Mouse (Mus musculus) urinary bladder, postnatal 36 days (tissue): ENCODE data around the gene Dennd1a.

Source experiments
- DNase-seq, 2 experiments: peaks; one replicate each; pipeline ENCODE4 v3.0.0; 2022; ENCODE audit warnings: low spot score in 2 of 2, mixed read lengths in 1 of 2

Gene Dennd1a

DNA sequence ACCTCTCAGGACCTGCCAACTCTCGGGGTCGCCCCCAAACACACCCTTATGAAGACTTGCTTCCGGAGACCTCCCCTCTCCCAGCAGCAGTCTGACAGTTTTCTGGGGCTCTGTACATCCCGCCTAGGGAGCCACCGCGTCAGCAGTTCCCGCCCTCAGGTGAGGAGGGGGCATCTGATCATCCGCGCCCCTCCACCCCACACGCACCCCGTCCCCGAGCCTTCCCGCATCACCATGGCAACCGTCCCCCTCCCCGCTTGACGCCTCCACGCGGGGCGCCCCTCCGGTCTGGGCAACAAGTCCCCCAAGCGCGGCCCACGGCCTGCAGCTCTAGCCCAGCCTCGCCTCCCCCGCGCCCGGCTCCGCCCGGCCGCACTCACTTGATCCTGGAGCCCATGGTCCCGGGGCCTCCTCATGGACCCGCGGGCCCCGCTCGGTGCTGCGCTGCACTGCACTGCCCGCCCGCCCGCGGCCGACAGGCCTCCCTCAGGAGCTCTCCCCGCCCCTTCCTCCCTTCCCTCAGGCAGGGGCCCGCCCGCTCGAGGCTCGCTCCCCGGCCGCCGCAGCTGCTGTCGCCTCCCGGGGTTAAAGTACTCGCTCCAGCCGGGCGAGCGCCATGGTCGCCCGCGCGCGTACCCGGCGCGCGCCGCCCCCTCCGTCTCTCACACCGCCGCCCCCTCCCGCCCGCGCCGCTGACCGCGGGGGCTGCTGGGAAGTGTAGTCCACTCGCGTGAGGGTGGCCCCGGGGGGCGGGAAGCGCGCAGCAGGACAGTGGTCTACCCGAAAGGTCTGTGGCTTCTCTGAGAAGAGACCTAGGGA lies at the start of gene Dennd1a:
Gene Dennd1a, minus strand, starts transcription at position 658 of the 819 bp plus-strand sequence.
- DNase-seq = peak; percentile 81 to 82

DNA sequence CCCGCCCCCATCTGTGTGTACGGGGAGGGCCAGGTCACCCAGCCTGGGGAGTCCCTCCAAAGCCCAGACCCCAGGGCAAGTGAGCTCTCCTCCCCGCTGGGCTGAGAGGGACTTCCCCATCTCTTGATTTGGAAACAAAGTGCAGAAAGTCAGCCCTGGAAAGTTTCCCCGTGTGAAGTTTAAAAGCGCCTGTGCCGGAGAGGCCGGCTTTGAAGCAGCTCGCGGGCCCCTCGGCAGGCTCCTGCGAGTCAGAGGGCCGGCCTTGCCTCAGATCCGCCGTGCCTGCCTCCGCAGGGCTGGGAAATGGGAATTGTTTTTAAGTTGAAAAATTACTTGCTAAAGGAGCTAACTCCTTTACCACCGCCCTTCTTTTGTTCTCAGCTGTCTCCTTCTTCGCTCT lies 49.4 kb upstream of the Dennd1a start:
- DNase-seq = no peak

DNA sequence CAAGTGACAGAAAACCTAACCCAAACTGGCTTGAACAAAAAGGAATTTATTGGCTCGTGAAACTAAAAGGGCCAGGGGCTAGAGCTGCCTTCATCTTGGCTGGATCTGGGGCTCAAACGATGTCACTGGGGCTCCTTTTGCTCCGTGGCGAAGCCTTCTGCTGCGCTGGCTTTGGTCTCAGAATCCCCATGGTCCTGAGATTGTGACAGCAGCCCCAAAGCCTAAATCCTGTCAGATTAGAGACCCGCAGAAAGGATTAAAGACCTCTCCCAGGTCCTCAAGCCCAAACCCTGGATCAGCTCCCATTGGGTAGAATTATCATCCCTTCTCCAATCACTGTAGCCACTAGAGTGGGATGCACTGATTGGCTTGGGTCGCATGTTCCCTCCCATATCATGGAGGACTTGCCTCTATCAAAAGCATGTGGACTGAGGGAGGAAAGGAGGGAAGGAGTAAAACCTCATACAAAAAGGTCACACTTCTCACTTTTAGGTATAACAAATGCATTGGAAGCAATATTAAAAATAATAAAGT lies 46.5 kb upstream of the Dennd1a start:
- DNase-seq = no peak

DNA sequence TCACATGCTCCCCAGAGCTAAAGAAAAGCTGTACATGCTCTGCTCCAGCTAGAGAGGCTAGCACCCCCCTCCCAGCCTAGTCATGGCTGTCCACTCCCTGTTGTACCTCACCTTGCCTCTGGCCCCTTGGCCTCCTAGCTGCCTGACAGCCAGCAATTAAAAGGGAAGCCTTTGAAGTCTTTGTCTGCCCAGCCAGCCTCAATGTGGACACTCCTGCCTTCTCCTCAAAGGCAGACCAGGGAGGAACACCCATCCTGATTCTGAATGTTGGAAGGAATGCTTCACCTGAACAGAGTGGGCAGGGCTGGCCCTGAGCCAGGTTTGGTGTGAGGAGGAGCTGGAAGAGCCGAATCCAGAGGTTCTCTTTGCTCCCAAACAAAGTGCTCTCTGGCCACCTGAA lies 39.5 kb upstream of the Dennd1a start:
- DNase-seq = no peak

DNA sequence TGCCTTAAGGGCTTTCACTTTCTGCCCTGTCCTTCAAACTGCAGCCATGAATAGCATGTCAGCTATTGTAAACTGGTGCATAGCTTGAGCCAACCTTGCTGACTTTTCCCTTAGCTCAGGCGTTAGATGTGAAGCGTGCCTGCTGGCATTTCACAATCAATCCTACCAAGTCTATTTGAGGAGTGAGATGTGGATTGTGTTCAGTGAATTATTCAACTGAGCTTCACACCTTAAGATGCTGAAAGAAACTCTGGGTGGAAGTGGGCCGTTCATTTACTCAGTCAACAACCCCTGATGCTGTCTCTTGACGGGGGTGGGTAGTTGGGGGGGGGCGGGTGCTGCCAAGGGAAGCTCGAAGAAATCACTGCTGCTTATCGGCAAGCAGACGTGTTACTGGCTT lies 36.2 kb upstream of the Dennd1a start:
- no peak for DNase-seq

DNA sequence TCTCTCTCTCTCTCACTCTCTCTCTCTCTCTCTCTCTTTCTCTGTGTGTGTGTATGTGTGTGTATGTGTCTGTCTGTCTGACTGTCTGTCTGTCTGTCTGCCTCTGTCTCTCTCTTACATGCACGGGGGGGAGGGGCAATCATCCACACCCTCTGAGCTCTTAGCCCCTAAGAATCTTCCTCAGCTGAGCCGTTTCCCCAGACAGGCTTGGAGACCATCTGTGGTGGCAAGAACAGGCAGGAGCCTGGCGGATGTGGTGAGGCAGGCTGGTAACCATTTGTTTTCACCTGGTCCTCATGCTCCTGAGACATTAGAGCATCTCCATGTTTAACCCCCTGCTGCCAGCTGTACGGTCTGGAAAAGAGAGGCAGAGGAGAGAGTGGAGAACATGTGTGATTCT lies 33.7 kb upstream of the Dennd1a start:
- DNase-seq = no peak

DNA sequence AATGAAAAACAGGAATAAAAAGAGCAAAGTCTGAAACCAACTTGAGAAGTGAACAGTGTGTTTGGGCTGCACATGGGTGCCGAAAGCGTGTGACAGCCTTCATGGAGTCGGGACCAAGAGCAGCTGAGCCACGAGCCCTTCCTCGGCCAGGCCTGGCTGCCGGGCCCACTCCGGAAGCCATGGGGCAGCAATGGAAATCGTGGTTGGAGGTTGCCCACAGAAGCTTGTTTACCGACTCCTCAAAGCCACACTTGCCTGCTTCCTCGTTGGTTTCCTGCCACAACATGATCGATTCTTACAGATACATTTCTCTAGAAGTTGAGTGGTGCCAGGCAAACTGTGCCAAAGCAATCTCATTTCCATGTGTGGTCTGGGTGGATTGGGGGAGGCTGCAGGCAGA lies 31.9 kb upstream of the Dennd1a start:
- DNase-seq = no peak

DNA sequence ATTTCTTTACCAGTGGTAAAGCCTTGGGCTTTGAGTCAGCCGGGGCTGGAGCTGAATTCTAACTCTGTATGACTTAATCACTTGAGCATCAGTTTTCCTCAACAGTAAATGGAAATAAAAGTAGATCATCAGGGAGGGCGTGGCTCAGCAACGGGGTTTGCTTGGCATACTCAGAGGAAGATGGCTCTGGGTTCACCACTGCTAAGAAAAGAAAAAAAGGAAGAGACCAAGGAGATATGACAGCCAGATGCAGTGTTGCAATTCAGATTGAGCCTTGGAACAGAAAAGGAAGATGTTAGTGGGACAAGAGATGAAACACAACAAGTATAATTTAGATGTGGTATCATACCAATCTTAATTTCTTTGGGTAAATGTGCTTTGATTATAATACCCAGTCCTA lies 26.2 kb upstream of the Dennd1a start:
- no peak for DNase-seq

DNA sequence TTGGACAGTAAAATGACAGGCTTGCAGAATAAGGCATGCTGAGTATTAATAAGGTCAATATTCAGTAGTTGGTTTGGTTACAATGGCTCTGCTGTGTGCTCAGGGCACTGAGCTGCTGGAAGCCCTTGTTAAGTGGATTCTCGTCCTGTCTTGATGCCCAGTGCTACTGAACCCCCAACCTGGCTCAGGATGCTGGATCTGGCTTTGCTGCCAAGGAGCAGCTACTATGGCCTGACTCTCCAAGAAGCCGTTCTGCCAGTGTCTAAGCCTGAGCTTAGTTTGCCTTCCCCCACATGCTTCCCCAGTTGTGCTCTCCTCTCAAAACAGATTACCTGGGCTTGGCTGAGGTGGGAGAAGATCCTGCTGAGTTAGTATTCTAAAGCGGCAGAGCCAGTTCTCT lies 25.7 kb upstream of the Dennd1a start:
- DNase-seq = no peak

DNA sequence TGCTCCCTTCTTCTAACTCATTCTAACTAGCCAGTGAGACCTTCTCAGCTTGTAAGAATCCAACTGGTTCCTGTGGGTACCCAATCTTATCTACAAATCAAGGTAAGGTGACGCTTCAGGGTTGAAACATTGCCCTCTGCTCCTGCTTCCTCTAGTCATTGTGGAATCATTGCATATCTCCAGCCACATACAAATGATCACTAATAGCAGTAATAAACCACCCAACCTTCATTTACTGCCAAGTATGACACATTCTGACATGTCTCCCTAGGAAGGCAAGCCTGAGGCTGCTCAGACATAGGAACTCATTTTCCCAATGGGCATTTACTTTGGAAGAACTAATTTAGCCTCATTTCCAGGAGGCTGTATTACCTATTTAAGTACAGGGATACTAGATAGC lies 18.0 kb upstream of the Dennd1a start:
- DNase-seq = no peak

DNA sequence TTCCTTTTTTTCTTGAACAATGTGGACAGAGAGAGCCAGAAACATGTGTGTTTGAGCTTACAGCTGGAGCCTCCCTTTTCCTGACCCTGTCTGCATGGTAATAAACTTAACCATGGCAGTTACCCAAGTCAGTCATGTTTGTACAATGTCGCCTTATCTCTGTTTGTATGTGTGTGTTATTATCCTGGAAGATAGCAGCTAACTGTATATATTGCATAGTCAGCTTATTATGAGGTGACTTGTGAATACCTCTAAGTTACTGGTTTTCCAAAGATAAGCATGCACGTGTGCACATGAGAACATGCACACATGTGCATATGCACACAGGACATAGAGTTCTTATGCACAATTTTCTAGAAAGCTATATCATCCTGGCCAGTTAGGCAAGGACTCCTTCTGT lies 13.8 kb upstream of the Dennd1a start:
- no peak for DNase-seq

DNA sequence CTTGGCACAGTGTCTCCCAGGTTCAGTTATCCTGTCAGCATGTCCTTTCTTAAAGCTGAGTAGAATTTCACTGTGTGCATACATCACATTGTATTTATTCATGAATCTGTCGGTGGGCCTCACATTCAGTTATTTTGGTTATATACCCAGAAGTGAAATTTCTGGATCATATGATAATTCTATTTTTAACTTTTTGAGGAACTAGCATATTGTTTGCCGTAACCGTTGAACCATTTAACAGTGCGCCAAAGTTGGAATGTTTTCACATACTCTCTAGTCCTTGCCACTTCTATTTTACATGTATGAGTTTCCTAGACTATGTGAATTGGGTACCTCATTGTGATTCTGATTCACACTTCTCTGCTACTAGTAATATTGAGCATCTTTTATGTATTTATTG lies 8.7 kb upstream of the Dennd1a start:
- DNase-seq = no peak

DNA sequence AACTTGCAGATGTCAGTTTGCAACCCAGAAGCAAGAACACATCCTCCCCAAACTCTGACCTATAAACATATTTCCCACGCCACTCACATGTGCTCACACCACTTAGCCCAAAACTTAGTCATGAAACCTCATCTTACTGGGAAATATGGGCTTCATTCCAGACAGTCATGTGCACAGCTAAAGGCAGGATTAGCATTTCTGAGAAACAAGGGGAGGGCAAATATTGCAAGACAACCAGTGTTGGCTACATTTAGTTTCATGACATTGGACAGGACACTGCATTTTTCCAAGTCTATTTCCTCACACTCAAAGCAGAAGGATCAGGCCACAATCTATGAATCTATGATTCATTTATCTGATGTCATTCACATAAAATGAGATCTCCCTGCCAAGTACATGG lies 4.3 kb upstream of the Dennd1a start:
- no peak for DNase-seq

DNA sequence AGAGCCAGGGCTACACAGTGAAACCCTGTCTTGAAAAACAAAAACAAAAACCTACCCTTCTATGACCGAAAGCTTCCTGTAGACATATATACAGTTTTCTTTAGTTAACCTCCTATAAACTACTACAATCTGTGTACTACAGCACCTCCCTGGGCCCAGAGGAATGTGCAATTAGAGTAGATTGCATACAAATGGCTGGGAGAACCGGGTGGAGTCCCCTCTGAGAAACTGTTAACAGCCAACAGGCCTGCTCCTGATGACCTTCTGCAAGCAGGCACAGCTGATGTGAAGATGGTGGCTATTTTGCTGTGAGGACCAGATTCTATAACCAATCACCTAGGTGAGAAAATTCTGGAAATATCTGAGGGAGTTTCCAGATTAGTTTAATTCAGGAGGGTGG lies 1.0 kb upstream of the Dennd1a start:
- no peak for DNase-seq

DNA sequence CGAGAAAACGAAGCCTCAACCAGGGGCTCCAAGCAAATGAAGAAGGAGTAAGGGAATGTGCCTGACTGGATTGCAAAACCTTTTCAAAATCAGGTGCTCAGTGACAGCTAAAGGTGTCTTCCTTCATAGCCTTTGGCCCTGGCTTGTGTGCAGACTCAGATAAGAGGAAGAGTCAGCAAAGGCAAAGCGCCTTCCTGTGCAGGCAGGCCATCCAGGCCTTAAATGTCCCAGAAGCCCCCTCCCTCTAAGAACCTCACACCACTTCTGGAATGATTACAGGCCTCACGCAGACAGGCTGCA lies 807 bp downstream of the Dennd1a start:
- DNase-seq = no peak

DNA sequence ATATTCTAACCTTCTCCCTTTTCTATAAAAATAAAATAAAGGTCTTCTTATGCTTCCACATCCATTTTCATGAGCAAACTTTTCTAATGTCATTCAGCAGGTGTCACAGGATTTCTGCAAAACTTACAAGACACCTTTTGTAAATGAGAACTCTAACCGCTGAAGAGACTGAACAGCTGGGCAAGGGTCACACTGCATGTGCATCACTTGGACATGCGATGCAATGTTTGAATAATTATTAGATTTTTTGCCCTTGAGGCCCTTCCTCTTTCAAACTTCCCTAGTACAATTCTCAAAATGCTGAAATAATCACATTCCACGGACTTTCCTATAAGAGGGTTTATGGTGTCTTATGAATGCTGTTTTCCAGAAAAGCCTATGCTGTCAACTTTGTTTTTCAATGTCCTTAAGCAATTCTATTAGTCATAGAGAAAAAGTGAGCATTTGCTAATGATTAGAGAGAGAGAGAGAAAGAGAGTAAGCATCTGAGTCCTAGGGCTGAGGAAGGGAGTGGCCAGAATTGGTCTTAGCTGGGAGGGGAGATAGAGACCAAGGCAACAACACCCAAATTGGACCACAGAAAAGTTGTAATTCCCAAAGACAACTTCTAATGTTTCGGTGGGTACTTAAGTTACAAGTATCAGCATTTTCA lies 1.3 kb downstream of the Dennd1a start:
- DNase-seq = no peak

DNA sequence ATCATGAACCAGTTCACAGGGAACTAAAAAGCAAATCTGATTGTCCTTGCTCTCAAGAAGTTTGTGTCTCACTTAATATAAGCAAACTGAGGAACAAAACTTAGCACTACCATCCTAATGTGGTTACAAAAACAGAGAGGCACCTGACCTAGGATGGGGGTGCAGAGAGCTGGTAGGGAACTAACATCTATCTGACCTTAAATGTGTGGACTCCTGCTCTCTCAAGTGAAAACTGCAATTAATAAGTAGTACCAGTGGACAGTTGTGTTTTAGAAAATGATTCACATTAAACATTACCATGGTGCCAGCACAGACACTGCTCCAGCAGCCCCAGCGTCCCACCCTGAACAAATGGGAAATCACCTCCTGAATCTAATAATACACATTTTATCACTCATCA lies 3.2 kb downstream of the Dennd1a start:
- no peak for DNase-seq

DNA sequence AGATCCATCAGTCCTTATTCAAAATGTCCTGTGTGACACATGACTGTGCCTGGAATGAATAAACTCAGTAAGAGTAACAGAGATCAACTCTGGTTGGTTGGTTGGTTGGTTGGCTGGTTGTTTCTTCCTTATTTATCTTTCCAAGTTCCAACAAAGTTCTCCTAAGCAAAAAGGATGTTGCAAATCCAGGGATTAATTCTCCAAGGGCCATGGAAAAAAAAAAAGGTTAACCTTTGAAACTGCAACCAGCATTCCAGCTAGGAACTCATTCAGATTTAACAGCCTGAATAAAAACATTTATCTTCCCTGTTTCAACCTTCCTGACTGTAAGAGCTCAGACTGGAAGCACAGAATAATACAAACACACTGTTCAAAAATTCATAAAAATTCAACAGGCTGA lies 6.8 kb downstream of the Dennd1a start:
- no peak for DNase-seq

DNA sequence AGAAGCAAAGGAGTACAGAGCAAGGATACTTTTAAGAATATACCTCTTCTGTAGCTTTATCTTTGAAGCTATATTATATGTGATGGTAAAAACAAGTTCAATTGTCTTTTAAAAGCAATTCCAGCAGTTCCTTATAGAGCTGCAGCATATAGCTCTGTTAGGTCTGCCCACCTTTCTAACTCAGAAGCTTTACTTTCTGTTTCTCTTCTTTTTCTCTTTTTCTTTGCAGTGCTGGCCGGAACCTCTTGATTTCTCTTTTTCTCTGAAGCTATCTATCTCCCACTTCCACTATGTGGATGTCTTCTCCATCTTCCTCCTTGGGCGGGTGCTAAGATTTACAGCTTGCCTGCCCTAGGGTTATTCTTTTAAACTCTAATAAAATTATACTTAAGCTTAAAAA lies 12.2 kb downstream of the Dennd1a start:
- DNase-seq = no peak

DNA sequence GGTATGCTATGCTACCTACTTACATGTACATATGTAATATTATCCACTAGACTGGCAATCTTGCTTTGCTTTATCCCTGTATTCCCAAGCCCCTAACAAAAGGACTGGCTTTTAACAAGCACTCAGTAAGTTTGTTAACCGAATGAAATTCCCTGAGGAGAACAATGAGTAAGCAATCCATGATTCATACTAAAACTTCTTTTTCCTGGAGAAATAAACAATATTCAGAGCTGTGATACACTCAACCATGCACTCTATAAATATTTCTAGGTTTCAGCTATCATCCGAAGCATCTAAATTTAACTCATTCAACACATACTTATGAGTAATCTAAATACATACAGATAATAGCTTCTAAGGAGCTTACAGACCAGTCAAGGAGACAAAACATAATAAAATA lies 23.5 kb downstream of the Dennd1a start:
- DNase-seq = no peak

DNA sequence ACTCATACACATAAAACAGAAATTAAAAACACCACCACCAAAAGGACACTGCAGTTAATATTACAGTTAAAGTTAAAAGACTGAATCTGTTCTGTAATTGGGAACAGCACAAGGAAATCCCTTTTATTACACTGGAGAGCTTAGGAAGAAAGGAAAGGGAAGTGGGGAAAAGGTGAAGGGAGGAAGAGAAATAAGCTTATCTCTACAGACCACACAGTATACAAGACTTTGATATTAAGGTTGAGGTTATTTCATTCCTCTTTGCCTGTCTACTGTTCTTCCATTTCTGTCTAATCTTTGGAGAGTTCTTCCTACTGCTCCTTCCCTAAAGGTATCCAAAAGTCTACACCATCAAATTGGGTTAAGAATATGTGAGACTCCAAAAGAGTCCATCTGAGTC lies 28.1 kb downstream of the Dennd1a start:
- DNase-seq = no peak

DNA sequence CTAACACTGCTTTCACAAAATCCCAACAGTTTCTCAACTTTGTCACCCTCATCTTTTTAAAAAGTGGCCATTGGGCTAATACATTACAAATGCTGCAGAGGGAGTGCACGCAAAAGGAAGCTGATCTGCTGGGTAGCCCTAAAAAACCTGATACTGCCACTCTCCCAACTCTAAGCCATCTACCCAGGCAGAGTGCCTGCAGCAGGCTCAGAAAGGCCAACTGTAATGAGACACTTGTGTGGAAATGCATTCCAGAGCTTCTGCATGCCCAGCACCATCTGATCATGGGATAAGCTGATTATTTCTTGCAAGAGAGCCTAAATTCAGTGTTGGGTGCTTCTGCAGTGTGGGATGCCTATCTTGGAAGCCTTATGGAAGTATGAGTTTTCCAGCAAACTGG lies 49.6 kb downstream of the Dennd1a start:
- no peak for DNase-seq

DNA sequence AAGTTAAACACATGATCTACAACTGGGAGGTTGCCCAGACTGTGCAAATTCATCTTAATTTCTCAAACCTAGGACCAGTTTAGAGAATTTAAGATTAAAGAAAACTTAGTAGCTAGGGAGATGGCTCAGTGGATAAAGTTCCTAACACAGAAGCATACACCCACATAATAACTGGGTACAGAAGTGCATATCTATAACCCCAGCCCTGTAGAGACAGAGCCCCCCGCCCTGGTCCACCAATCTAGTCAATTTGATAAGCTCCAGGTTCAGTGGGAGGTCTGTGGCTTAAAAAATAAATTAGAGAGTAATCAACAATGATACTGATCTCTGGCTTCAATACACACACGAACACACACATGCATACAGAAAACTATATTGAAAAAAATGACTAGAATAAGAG lies 51.6 kb downstream of the Dennd1a start:
- DNase-seq = no peak

DNA sequence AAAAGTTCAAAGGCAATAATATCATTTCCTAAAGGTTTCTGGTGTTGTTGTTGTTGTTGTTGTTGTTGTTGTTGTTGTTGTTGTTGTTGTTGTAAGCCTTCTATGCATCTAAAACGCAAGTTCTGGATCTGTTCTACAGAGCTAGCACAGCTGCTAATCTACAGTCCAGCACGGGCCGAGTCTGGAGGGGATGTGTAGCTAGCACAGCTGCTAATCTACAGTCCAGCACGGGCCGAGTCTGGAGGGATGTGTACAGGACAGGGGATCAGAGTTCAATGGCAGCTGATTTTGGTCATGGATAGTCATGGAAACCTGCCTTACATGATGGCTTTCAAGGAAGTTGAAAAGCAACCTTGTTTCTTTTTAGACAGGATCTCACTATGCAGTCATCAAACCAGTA lies 57.3 kb downstream of the Dennd1a start:
- DNase-seq = no peak
